Mouse (Mus musculus): Measurements from ENCODE around the gene Endod1. TPM values are rescaled to one million over a fixed set of nuclear protein-coding genes. Genes with fewer than 3 reads are reported as not detected.
"Not testable (repeated sequence)": the region's sequence is repeated elsewhere in the genome, so short reads cannot be mapped to it uniquely, and the experiment has no call there.

Endod1 gene
- total RNA-seq, 1 experiment from 2014 or later, result 14.0 TPM

DNA sequence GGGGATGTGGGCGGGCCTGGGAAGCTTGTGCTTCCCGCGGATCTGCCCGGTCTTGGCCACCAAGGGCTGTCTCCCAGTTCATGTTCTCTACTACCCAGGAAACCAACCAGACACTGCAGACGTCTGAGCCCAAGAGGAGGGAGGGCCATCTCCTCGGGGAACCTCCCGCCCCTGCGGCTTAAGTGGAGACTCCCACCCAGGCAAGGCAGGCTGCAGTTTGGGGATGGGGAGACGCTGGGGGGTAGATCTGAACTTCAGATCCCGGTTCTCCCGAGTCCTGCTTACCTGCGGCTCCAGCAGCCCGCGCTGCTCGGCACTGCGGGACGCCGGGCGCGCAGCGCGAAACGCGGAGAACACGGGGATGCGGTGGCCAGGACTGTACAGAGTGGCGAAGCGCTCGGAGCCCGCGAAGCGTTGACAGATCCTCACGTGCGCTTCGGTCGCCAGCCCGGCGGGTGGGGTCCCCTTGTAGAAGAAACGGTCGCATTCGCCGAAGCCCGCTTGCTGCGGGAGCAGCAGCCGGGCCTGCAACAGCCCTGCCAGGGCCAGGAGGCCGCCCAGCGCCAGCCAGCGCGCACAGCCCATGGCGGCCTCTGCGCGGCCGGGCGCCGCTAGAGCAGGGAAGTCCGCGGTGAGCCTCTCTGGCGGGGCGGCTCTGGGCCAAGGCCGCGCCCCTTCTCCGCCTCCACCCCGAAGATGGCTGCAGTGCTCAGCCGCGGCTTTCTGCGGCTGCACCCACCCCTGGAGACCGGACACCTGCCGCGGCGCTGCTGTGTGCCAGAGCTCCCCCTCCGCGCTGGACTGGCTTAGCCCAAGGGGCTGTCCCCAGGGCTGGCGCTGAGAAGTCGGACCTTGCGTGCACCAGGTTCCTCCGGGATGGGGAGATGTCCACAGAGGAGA lies 671 bp downstream of the Endod1 start:
- DNase-seq, result peak; percentile 84

GRCm38 (mm10) chr9:14379769-14380385 lies 1.4 kb downstream of the Endod1 start:
- no peak for DNase-seq

DNA sequence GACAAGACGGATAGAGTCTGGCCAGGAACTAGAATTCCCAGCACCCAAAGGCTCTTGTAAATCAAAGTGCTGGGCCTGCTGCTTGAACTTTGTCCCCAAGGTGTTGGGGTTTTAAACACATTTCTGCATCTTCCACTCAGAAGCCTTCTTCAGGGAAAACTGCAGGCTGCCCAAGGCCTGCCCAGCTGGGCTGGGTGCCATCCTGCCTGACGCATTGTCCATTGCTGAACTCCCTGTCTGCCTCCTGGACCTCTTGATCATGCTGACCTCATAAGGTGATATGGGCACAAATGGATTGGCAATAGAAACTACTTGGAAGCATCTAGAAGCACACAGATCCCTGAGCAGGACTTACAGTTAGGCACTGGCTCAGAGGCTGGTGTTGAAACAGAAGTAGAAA lies 3.2 kb downstream of the Endod1 start:
- DNase-seq, result peak; percentile 45

DNA sequence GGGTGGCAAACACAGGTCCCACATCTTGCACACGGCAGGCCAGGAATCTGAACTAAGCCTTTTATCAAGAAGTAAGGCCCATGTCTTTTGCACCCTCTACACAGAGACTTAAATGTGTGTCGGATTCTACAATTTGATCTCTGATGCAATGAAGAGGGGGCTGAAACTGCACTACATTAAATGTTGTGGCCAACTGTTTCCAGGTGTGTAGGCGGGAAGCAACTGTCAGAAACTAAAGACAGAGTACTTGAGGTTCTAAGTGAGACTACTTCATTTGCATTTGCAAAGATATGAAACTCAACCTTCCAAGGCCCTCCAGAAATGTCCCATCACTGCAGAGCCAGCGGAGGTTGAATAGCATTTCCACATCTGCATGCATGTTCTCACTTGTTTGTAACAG lies 5.2 kb downstream of the Endod1 start:
- no peak for DNase-seq

GRCm38 (mm10) chr9:14372440-14372839 lies 8.9 kb downstream of the Endod1 start:
- no peak for DNase-seq

DNA sequence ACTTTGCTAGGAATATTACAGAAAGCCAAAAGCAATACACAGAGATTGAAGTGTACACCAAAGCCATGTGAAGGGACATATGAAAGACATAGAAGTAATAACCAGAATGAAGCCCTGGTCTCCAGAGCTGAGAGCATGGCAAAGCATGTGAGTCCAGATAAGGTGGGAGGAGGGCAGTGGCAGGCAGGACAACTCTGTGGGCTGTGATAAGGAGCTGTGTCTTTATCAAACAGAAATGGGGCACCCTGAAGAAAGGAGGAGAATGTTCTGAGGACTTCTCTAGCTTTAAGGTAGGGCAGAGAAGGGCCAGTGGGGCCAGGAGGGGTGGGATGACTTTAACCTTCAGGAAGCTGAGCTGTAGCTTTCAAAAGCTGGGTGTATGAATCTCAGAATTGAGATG lies 12.0 kb downstream of the Endod1 start:
- no peak for DNase-seq

GRCm38 (mm10) chr9:14367850-14368249 lies 13.5 kb downstream of the Endod1 start:
- no peak for DNase-seq

DNA sequence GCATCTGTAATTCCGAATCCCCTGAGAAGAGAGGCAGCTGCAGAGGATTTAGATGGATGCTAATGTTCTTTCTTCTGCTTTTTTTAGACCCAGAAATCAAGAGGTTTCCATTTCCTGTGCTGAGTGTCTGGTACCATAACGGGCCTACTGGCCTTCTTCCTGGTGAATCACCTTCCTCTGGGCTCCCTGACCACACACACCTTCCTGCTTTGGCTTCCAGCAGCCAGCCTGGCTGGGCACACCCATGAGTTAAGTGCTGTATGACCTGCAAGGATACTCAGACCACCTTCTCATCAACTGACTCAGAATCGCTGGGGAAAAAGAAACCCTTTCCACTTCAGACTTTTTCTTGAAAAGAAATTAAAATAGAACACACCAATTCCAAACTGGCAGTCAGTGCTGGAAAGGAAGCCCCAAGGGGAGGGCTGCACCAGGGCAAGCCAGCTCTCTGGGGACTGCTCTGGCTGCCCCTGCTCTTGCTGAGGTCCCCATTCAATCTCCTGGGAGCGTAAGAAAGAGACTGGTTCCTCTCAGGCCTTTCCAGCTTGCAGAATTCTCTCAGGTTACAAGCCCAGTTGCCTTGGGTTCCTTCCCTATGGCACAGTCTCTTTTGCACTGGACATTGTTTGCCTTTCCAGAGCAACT lies 15.7 kb downstream of the Endod1 start:
- DNase-seq, result no peak

GRCm38 (mm10) chr9:14364719-14365118 lies 16.6 kb downstream of the Endod1 start:
- no peak for DNase-seq

DNA sequence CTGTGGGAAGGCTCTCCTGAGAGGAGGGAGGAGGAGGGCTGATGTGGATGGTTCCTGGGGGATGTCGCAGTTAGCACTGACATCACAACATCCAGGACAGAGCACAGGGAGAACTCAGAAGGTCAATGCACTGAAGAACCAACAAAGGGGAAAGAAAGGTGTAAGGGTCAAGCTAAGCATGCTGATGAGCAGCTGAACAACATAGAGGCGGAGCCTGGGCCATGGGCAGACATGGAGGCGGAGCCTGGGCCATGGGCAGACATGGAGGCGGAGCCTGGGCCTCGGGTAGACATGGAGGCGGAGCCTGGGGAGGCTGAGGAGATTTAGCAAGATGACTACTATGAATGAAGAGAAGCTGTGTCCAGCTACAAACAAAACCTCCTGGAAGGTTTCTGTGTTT lies 17.8 kb downstream of the Endod1 start:
- DNase-seq, result no peak

- DNase-seq, result no peak
Observed at GRCm38 (mm10) chr9:14362068-14362768, 19.1 kb downstream of the Endod1 start.

DNA sequence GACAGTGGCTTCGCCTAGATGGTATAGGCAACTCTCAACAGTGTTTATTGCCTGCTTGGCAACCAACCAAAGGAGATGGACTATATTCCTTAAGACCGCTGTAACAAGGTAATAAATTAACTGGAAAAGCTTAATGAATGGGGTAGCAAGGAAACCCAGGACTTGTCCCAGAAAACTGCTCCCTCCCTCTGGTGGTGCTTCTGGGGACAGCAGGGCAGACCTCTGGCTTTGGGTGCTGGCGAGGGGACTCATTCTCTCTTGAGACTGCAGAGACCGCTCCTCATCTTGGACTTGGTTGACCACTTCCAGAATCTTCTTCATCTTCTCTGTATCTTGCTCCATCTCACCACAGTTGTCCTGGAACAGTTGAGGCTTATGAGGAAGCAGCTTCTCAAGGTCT lies 24.3 kb downstream of the Endod1 start:
- DNase-seq, result no peak

- DNase-seq, result no peak
Observed at GRCm38 (mm10) chr9:14354852-14355251, 26.5 kb downstream of the Endod1 start.

DNA sequence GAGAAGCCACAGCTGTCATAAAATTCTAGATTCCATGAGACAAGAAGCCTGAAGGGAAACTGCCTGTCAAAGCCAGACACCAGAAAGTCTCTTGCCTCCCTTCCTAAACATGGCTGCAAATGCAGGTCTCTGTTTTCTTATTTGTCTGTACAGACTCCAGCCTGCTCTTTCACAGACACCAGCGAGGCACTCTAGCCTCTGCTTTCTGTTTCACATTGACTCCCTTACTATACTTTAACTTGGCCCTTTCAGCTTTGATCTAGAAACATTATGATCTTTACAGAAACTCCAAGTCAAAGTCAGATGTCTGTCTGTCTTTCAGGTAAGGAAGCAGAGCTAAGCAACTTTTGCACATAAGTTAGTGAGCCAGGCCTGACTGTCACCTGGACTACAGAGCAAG lies 29.0 kb downstream of the Endod1 start:
- DNase-seq, result no peak

DNA sequence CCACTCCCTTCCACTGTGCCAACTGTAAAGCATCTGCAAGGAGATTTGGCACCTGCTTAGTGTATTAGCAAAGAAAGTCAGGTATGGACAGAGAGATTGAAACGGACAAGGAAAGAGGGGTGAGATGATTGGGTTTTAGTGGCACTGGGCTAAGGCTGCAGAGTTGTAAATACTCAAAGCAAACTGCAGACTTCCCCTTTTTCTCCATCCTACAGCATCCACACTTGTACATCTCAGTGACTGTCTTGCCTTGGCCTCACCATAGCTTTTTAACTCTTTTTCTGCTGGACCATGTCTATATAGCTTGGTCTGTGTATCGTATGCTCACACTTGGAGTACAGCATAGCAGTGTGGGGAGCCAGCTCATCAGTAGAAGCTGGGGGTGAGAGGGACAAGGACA lies 30.5 kb downstream of the Endod1 start:
- DNase-seq, result no peak

DNA sequence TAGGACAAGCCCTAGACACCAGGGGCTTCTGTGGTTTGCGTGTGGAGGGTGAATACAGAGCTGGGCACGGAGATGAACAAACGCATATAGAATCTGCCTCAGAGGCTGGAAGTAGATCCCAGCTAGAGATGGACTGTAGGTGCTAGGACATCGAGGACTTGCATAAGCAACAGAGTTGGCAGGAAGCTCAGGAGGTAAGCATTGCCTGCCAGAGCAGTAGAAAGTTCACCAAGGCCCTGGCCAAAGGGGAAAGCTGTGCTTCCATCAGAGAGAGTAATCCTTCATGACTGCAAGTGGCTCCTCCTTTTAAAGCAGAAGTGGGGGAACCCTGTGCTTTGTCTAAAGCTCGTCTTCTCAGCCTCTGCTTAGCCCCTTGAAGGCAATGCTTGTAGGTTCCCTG lies 31.9 kb downstream of the Endod1 start:
- DNase-seq, result no peak

- no peak for DNase-seq
Observed at GRCm38 (mm10) chr9:14348416-14348815, 32.9 kb downstream of the Endod1 start.

GRCm38 (mm10) chr9:14345866-14346265 lies 35.4 kb downstream of the Endod1 start:
- not testable (repeated sequence) for DNase-seq

DNA sequence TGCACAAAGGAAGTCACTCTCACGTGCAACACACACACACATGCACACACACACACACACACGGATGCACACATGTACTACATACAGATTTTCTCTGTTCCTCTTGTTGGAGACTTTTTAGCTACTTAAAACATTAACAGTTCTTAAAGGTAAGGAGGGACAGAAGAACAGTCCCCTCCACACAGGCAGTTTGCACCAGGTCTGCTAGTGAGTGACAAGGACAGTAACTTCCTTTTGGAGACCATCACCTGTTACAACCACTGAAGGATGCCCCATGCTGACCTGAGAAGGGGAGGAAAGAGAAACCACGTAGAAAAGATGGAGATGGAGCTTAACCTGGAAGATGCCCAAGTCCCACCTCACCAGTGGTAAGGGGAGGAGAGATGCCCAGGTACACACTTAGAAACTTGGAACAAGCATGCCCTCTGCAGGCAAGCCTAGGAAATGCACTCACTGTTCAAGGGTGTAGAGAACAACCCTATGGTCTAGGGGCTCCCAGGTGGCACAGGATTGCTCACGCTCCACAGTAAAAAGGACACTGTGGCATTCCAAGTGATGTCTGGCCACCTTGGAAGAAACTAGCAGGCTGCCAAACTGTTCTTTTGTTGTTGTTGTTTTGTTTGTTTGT lies 39.2 kb downstream of the Endod1 start:
- DNase-seq, result peak; percentile 69

DNA sequence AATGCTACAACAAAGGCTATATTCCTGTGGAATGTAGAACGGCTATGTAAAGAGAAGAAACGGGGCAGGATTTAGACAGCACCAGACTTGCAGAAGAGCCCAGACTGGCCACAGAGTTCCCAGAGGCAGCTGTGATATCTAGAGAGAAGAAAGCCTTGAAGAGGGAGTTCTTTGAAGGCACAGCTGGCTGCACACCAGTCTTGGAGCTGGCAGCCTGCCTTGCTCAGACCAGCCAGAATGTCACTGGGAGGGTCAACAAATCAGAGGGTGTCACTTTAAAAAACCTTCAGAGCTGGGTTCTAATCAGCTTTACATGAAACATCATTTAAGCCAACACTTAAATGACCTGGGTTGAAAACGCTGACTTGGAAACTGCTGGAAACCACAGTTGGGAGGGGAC lies 42.6 kb downstream of the Endod1 start:
- DNase-seq, result peak; percentile 46

DNA sequence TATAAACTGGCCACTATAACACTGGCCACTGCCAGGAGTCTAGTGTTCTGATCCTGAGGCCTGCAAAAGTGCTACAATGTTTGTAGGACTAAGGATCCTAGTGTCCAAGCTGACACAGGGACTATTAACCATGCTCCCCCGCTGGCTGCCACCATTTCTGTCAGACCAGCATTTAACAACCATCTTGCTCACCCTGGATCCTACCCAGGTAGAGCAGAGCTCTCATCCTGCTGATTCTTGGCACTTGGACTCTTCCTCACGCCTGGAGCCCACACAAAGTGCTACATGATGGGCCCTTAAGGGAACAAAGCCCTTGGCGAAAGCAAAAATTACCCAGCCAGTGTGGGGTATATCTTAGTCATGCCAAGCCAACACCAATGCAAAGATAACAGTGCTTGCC lies 44.4 kb downstream of the Endod1 start:
- no peak for DNase-seq

- DNase-seq, result no peak
Observed at GRCm38 (mm10) chr9:14335829-14336228, 45.5 kb downstream of the Endod1 start.

All from adrenal gland, postnatal 25 days (tissue).